Mouse (Mus musculus) spleen, adult 2 months (tissue): ENCODE measurements around the gene Ctf1.

Experiments
- CTCF ChIP-seq: fragments of 200-500 bp; IDR thresholded peaks from 2 replicates; pipeline ENCODE4 v1.5.1; 2011; ENCODE audit warnings: mild to moderate bottlenecking, inconsistent platforms; ENCODE audit not compliant: insufficient read depth, insufficient read length, insufficient replicate concordance; ENCODE audit errors: extremely low read depth
- POLR2A ChIP-seq: fragments of 200-500 bp; IDR thresholded peaks from 2 replicates; pipeline ENCODE4 v1.6.1; 2011; ENCODE audit warnings: low read depth, low read length, inconsistent platforms

- TF ChIP-seq POLR2A (no peak), CTCF (no peak)
Measured at GRCm38 (mm10) chr7:127691221-127691989, 21.1 kb upstream of the Ctf1 start.
